Mouse (Mus musculus) brain, embryonic 14.5 days (tissue): Measurements from ENCODE around the gene Kxd1. TPM values are rescaled to one million over a fixed set of nuclear protein-coding genes. Genes with fewer than 3 reads are reported as not detected.

Experiments
- DNase-seq: peaks from one replicate; pipeline ENCODE4 v3.0.0-alpha.2; 2011; ENCODE audit warnings: low read depth
- CTCF ChIP-seq: fragments of 200-500 bp; IDR thresholded peaks from 2 replicates; pipeline ENCODE4 v1.5.1; 2012; ENCODE audit warnings: inconsistent platforms, mild to moderate bottlenecking, moderate library complexity, borderline replicate concordance; ENCODE audit not compliant: insufficient read depth, insufficient read length; ENCODE audit errors: extremely low read depth
- POLR2A ChIP-seq: fragments of 200-500 bp; IDR thresholded peaks from 2 replicates; pipeline ENCODE4 v1.6.1; 2012; ENCODE audit warnings: mild to moderate bottlenecking, inconsistent platforms, borderline replicate concordance; ENCODE audit not compliant: poor library complexity, insufficient read depth, insufficient read length, severe bottlenecking; ENCODE audit errors: extremely low read depth
- polyA plus RNA-seq: library from polyadenylated mRNA; depleted of rRNA; stranded (reverse); fragments of >200 nt; gene quantifications from 2 replicates; pipeline ENCODE4 v1.2.3, GENCODE M21; 2012

Kxd1 gene
- polyA plus RNA-seq, 1 experiment = 44.5 TPM

GRCm38 (mm10) chr8:70495001-70495770 is 32.6 kb downstream of the Kxd1 start:
- no peak for TF ChIP-seq POLR2A
- no peak for TF ChIP-seq CTCF
- no peak for DNase-seq

DNA sequence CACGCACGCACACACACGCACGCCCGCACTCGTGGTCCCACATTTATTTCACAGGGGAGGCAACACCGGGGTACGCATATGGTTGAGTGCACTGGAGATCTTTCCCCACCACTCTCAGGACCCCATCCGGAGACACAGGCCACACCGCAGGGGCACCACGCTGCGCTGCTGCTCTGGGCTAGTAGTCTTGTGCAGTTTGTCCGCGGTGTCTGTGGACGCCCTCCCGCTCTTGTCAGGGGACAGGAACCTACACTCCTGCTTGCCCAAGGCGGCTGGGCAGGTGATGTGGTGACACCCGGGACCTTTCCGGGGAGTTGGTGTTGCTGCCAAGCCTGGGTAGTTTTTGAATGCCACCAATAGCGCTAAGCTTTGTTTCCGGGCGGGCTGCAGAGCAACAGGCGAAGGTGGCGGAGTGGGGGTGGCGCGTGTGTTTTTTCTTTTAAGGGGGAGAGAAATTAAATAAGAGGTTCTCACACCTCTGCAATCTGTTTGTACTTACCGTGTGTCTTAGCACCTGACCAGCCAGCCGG is 33.3 kb downstream of the Kxd1 start:
- TF ChIP-seq CTCF = no peak
- no peak for TF ChIP-seq POLR2A
- DNase-seq = no peak

GRCm38 (mm10) chr8:70493692-70494415 is 33.9 kb downstream of the Kxd1 start:
- TF ChIP-seq CTCF (no peak), POLR2A (no peak)
- DNase-seq = no peak

DNA sequence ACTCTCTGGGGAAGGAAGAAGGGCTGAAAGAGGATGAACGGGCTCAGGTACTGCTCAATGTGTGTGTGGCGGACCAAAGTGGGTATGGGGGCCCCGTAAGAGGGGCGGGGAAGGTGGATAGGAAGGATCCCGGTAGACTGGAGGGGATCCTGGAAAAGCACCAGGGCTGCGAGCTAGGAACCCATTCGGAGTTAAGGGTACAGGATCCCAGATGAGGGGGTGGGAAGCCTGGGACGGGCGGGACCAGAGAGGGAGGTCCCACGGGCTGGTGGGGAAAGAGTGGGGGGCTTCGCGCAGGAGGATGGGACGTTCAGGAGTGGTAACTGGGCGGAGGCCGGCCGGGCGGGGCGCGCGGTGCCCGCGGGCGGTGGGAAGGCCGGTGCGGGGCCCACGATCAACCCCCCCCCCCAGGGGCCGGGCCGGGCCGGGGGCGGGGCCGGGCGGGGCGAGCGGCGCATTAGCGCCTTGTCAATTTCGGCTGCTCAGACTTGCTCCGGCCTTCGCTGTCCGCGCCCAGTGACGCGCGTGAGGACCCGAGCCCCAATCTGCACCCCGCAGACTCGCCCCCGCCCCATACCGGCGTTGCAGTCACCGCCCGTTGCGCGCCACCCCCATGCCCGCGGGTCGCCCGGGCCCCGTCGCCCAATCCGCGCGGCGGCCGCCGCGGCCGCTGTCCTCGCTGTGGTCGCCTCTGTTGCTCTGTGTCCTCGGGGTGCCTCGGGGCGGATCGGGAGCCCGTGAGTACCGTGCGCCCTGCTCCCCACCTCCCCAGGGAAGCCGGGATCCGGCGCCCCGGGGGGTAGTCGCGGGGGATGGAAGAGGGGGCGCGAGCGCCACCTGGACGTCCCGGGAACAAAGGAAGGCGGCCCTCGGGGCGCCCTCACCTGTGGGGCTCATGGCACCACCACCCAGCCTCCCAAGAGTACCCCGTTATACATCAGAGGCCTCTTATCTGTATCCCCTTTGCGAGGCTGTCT is 34.8 kb downstream of the Kxd1 start, which contains the start of gene Crlf1:
Gene Crlf1, plus strand, starts transcription at position 495 of the 977 bp plus-strand sequence.
- DNase-seq = no peak
- TF ChIP-seq POLR2A (no peak), CTCF (no peak)

GRCm38 (mm10) chr8:70490880-70491495 is 36.8 kb downstream of the Kxd1 start:
- no peak for DNase-seq
- TF ChIP-seq CTCF = no peak

- no peak for DNase-seq
- no peak for TF ChIP-seq CTCF
- TF ChIP-seq POLR2A = no peak
Observed at GRCm38 (mm10) chr8:70490061-70490879, 37.5 kb downstream of the Kxd1 start.

DNA sequence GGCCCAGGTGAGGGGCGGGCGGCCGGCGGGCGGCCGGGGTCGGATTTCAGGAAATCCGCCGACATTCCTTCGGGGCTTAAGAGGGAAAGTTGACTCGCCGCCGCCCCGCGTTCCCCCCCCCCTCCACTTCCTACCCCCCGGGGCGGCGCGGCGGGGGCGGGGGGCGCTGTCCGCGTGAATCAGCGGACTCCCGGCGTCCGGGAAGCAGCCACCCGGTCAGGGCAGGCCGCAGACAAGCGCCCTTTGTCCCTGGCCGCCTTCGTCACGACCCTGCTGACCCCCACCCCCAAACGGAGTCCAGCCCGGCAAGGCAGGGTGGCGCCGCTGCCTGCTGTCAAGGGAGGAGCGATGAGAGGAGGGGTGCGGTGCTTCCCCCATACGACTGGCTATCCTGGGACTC is 38.2 kb downstream of the Kxd1 start:
- no peak for TF ChIP-seq CTCF
- no peak for TF ChIP-seq POLR2A
- DNase-seq = no peak

DNA sequence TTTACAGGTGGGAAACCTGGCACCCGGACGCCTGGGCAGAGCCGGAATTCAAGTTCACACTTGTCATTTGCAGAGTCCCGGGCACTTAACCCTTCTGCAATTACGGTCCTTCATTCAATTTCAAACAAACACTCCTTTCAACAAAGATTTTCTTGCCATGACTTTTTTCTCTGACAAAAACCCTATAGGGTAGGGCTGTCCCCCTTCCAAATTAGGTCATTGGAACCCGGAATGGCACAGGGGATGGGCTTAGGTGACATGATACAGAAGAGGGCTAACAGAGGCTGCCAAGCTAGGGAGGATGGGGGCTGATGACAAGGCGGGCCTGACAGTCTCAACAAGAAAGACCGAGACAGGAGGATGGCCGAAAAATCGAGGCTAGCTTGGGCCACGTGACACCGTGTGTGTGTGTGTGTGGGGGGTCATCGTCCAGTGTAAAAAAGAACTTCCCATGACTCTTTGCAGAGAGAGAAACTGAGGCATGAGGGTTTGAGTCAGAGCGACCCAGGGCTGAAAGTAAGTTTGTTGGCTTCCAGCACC is 38.8 kb downstream of the Kxd1 start:
- no peak for TF ChIP-seq CTCF
- no peak for TF ChIP-seq POLR2A
- DNase-seq = no peak

DNA sequence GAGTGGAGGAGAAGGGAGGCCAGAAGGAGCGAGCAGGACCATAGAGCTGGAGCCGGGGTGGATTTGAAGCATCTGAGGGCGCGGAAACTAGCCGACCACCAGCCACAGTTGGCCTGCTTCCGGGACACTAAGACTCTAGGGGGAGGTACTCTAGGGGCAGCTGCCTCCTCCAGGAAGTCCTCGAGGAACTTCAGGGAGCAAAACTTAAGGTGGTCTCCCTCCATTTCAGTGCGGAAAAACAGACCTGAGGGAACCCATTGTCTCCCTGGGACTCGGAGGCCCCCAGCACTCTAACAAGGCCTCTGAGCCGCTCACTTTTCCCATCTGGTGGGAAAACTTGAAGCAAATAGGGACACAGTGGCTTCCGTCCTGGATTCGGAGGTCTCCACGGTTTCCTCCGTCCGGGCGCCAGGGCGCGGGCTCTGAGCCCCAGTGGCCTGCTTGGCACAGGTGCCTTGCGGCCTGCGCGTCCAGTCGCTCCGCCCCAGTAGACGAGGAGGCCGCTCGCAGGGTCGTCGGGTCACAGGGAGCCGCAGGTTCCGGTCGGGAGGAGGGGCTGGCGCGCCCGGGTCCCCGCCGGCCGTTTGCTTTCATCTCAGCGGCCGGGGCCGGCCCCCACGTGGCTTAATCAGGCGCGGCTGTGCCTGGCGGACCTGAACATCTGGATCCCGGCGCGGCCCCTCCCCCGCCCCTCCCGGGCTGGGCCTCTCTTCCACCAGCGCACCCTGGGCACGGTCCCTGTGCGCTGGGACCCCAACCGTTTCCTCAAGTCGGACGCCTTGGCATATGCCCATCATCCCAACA is 39.6 kb downstream of the Kxd1 start:
- TF ChIP-seq POLR2A (no peak), CTCF (no peak)

DNA sequence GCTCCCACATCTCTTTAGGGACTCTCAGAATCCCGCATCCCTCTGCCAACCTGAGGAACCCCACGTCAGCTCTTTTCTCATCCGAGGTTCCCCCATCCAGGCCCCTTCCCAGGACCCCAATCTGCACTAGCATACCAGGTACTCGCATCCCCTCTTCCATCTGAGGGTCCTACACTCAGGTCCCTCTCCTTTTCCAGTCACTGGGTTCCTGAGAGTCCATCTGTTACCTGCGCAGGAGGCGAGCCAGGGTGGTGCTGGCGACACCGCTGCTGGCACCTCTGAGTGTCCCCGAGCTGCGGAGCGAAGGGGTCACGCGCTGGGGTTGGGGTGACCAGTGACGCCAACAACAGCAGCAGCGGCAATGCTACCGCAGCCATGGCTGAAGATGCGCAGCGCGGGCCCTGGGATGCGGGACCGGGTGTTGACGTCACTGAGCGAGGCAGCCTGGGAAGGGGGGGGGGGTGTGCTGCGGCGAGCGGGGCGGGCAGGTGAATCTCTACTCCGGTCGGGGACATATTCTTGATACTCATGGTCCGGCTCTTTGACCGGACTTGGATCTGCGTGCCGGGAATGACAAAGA is 40.7 kb downstream of the Kxd1 start, which contains the start of gene Tmem59l:
Gene Tmem59l, minus strand, starts transcription at position 418 of the 580 bp plus-strand sequence.
- DNase-seq = peak; percentile 75
- TF ChIP-seq CTCF = no peak
- TF ChIP-seq POLR2A = peak; percentile 11; the same call in 1 of the 2 replicates

More for the DNA sequence above, 39.6 kb downstream of the Kxd1 start:
- no peak for DNase-seq
